Mouse (Mus musculus) midbrain, embryonic 15.5 days (tissue): Measurements from ENCODE around the gene Nav3. TPM values are rescaled to one million over a fixed set of nuclear protein-coding genes. Genes with fewer than 3 reads are reported as not detected.

Source experiments
- ATAC-seq: fragments of 200-750 bp; cut with Nextera tagmentation; replicated peaks from 2 replicates; pipeline ENCODE4 v1.8.0; 2017; ENCODE audit warnings: moderate TSS enrichment
- H3K27ac ChIP-seq: fragments of 300-500 bp; sonication (generic); 2 replicates; pipeline ENCODE4 v1.5.1; 2015; ENCODE audit warnings: mild to moderate bottlenecking, inconsistent platforms
- H3K27me3 ChIP-seq: fragments of 300-500 bp; sonication (generic); replicated peaks from 2 replicates; pipeline ENCODE4 v1.6.1; 2015; ENCODE audit warnings: inconsistent platforms
- H3K36me3 ChIP-seq: fragments of 300-500 bp; sonication (generic); replicated peaks from 2 replicates; pipeline ENCODE4 v1.6.1; 2015; ENCODE audit warnings: inconsistent platforms
- H3K4me1 ChIP-seq: fragments of 300-500 bp; sonication (generic); 2 replicates; pipeline ENCODE4 v1.6.1; 2015; ENCODE audit warnings: inconsistent platforms
- H3K4me2 ChIP-seq: fragments of 300-500 bp; sonication (generic); 2 replicates; pipeline ENCODE4 v1.6.1; 2015; ENCODE audit warnings: inconsistent platforms, mild to moderate bottlenecking, moderate library complexity
- H3K4me3 ChIP-seq: fragments of 300-500 bp; sonication (generic); 2 replicates; pipeline ENCODE4 v1.5.1; 2015; ENCODE audit warnings: mild to moderate bottlenecking, inconsistent platforms
- H3K9ac ChIP-seq: fragments of 300-500 bp; sonication (generic); 2 replicates; pipeline ENCODE4 v1.6.1; 2015; ENCODE audit warnings: mild to moderate bottlenecking, inconsistent platforms
- H3K9me3 ChIP-seq: fragments of 300-500 bp; sonication (generic); 2 replicates; pipeline ENCODE4 v1.6.1; 2016; ENCODE audit warnings: inconsistent platforms
- WGBS: fragments of 180-500 bp; shearing (Covaris S2); methylation state at CpG from one replicate; pipeline ENCODE4 v1.1.7; 2015; ENCODE audit warnings: mixed read lengths; 5-methylcytosine and 5-hydroxymethylcytosine counted together
- polyA plus RNA-seq: library from polyadenylated mRNA; unstranded; fragments of >200 nt; fragmentation: Nextera tagmentation; extraction: Ambion mirVana; gene quantifications from 2 replicates; pipeline ENCODE4 v1.2.1, GENCODE M21; 2015

Gene Nav3
- polyA plus RNA-seq, 1 experiment from 2014 or later: 27.0 TPM

DNA sequence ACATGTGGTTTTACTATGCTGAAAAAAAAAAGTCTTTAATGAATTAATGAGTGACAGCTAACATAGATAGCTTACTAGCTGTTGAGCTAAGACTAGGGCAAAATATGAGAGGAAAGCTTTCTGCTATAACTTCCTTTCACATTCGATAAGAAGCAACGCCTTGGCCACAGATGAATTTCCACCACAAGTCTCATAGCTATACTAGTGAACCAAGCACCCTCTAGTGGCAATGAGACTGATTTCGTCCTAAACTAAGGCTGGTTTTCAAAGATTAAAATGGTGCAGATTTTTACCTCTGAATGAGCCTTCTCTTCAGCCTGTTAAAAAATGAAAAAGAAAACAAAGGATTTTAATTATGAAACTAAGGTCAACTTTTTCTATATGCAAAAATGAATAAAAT lies 709.1 kb downstream of the Nav3 start:
- Histone ChIP-seq H3K27ac (no peak overlapping the region), H3K4me3 (no peak overlapping the region), H3K4me2 (no peak overlapping the region), H3K36me3 (0 out of 2 replicates have a peak, but pooled peaks cover 5% of the 10 kb centered on the region), H3K9me3 (peaks cover 3% of the 10 kb centered on the region; the same call in 1 of the 2 replicates), H3K4me1 (no peaks in the 10 kb centered on the region), H3K9ac (no peak overlapping the region), H3K27me3 (no peaks in the 10 kb centered on the region)
- 29% methylated on average over 3 of the region's 3 CpGs for whole genome bisulfite sequencing
- ATAC-seq: 0 out of 2 replicates have a peak, but pooled peaks have one; percentile 48

GRCm38 (mm10) chr10:109741664-109742063 lies 714.3 kb downstream of the Nav3 start:
- WGBS: 46% methylated on average over 2 of the region's 2 CpGs
- 0 out of 2 replicates have a peak, but pooled peaks have one; percentile 33 for ATAC-seq

DNA sequence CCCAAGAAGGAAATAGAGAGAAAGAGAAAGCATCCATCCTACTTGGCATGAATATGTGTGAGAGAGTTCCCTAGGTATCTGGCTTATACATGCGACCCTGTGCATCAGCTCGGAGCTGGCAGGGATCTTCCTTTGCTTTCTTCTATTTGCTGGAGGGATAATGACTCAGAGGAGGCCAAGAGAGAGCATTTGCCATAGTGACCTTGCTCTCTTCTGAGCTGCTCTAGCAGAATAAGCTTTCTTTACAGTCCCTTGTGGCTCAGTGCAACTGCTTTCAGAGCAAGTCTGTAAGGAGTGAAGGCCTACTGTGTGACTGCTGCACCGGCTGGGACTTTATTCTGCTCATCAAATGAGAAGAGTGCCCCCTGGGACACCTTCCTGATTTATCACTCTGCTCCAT lies 715.7 kb downstream of the Nav3 start:
- no peak overlapping the region for H3K4me2 ChIP-seq
- no peak overlapping the region for H3K9ac ChIP-seq
- H3K4me3 ChIP-seq: no peak overlapping the region
- 0 out of 2 replicates have a peak, but pooled peaks cover 5% of the 10 kb centered on the region for H3K36me3 ChIP-seq
- WGBS: 33% methylated on average over 3 of the region's 3 CpGs
- no peak for ATAC-seq
- no peaks in the 10 kb centered on the region for H3K27me3 ChIP-seq
- 0 out of 2 replicates have a peak overlapping the region, but pooled peaks have one; percentile 2 for H3K27ac ChIP-seq
- peaks cover 3% of the 10 kb centered on the region; the same call in 1 of the 2 replicates for H3K9me3 ChIP-seq
- no peaks in the 10 kb centered on the region for H3K4me1 ChIP-seq

More at GRCm38 (mm10) chr10:109741664-109742063, 714.3 kb downstream of the Nav3 start:
- Histone ChIP-seq H3K4me1 (no peaks in the 10 kb centered on the region), H3K27me3 (no peaks in the 10 kb centered on the region), H3K4me3 (no peak overlapping the region), H3K9me3 (peaks cover 3% of the 10 kb centered on the region; the same call in 1 of the 2 replicates), H3K9ac (no peak overlapping the region), H3K27ac (no peak overlapping the region), H3K36me3 (0 out of 2 replicates have a peak, but pooled peaks cover 5% of the 10 kb centered on the region), H3K4me2 (no peak overlapping the region)

GRCm38 (mm10) chr10:109723646-109724045 lies 732.4 kb downstream of the Nav3 start:
- H3K4me2 ChIP-seq: no peak overlapping the region
- H3K9me3 ChIP-seq: no peaks in the 10 kb centered on the region
- no peak overlapping the region for H3K4me3 ChIP-seq
- no peaks in the 10 kb centered on the region for H3K27me3 ChIP-seq
- WGBS: 43% methylated on average over 5 of the region's 5 CpGs
- ATAC-seq: no peak
- no peak overlapping the region for H3K27ac ChIP-seq
- H3K4me1 ChIP-seq: no peaks in the 10 kb centered on the region
- H3K36me3 ChIP-seq: 0 out of 2 replicates have a peak, but pooled peaks cover 2% of the 10 kb centered on the region
- no peak overlapping the region for H3K9ac ChIP-seq

DNA sequence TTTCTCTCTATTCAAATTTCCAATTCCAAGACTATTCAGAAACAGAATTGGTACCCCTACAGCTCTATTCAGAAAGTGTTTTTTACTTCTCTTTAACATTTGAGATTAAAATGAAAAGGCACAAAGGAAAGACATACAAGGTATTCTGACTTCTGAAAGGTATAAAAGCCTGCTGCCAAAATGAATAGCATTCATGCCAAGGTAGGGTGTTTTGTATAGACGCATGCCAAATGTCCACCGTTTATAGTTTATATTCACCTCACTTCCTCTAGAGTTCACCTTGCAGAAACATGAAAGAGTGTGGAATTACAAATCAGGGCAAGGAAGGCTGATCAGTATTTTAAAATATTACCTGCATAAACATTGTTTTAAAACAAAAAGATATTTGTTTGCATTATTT lies 737.2 kb downstream of the Nav3 start:
- Histone ChIP-seq H3K9me3 (no peaks in the 10 kb centered on the region), H3K27ac (no peak overlapping the region), H3K4me2 (no peak overlapping the region), H3K27me3 (no peaks in the 10 kb centered on the region), H3K4me3 (no peak overlapping the region), H3K4me1 (no peaks in the 10 kb centered on the region), H3K9ac (no peak overlapping the region), H3K36me3 (0 out of 2 replicates have a peak, but pooled peaks cover 2% of the 10 kb centered on the region)
- WGBS: 72% methylated on average over 2 of the region's 2 CpGs
- no peak for ATAC-seq

DNA sequence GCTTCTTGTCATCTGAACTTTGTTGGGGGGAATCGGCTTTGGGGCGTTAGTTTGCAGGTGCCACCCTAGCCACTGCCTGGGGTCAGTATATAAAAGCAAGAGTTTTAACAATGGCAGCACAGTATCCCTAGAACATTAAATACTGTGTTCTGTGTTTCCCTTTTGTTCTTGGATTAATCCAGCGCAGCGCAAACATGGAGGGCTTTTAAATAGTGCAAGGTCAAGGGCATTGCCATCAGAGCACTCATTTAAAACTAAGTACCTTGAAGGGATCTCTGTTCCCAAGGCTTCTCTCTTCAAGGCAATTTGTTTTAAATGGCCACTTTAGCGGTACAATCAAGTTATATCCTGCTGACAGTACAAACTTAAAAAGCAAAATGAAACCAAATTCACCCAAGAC lies 737.6 kb downstream of the Nav3 start:
- Histone ChIP-seq H3K27me3 (no peaks in the 10 kb centered on the region), H3K36me3 (0 out of 2 replicates have a peak, but pooled peaks cover 2% of the 10 kb centered on the region), H3K4me3 (no peak overlapping the region), H3K9ac (no peak overlapping the region), H3K4me2 (no peak overlapping the region), H3K4me1 (no peaks in the 10 kb centered on the region), H3K27ac (no peak overlapping the region), H3K9me3 (no peaks in the 10 kb centered on the region)
- WGBS: 45% methylated on average over 5 of the region's 5 CpGs
- no peak for ATAC-seq

GRCm38 (mm10) chr10:109713001-109713400 lies 743.0 kb downstream of the Nav3 start:
- Histone ChIP-seq H3K4me1 (no peaks in the 10 kb centered on the region), H3K36me3 (no peaks in the 10 kb centered on the region), H3K9ac (no peak overlapping the region), H3K4me3 (no peak overlapping the region), H3K9me3 (no peaks in the 10 kb centered on the region), H3K27me3 (no peaks in the 10 kb centered on the region), H3K27ac (no peak overlapping the region), H3K4me2 (no peak overlapping the region)
- peak; percentile 76; the same call in 1 of the 2 replicates for ATAC-seq
- 41% methylated on average over 5 of the region's 5 CpGs for WGBS

- 45% methylated on average over 3 of the region's 3 CpGs for WGBS
- no peaks in the 10 kb centered on the region for H3K9me3 ChIP-seq
- H3K4me2 ChIP-seq: no peak overlapping the region
- no peak overlapping the region for H3K27ac ChIP-seq
- no peak for ATAC-seq
- H3K4me3 ChIP-seq: no peak overlapping the region
- no peaks in the 10 kb centered on the region for H3K27me3 ChIP-seq
- no peak overlapping the region for H3K9ac ChIP-seq
- no peaks in the 10 kb centered on the region for H3K4me1 ChIP-seq
- no peaks in the 10 kb centered on the region for H3K36me3 ChIP-seq
Observed at GRCm38 (mm10) chr10:109699771-109700335, 756.2 kb downstream of the Nav3 start.

DNA sequence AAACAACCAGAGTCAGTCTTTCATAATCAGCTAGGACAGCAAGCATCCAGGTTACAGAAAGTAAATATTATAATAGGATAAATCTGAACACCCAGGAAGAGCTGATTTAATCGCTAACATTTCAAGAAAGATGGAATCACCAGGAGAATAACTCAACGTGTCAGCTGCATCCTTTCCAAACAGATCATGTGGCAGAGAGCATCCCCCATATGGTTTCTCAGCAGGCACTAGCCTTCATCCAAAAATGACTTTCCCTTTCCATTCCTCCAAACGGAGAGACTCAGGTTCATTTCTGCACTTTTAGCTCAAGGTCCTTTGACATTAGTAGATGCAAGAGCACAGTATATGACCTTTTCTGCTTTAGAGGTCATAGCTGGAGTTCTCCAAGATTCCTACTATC lies 765.4 kb downstream of the Nav3 start:
- Histone ChIP-seq H3K27me3 (no peaks in the 10 kb centered on the region), H3K36me3 (no peaks in the 10 kb centered on the region), H3K4me2 (no peak overlapping the region), H3K4me1 (peaks cover 1% of the 10 kb centered on the region), H3K9ac (no peak overlapping the region), H3K9me3 (no peaks in the 10 kb centered on the region), H3K27ac (no peak overlapping the region), H3K4me3 (no peak overlapping the region)
- no peak for ATAC-seq
- 51% methylated on average over 3 of the region's 3 CpGs for WGBS

DNA sequence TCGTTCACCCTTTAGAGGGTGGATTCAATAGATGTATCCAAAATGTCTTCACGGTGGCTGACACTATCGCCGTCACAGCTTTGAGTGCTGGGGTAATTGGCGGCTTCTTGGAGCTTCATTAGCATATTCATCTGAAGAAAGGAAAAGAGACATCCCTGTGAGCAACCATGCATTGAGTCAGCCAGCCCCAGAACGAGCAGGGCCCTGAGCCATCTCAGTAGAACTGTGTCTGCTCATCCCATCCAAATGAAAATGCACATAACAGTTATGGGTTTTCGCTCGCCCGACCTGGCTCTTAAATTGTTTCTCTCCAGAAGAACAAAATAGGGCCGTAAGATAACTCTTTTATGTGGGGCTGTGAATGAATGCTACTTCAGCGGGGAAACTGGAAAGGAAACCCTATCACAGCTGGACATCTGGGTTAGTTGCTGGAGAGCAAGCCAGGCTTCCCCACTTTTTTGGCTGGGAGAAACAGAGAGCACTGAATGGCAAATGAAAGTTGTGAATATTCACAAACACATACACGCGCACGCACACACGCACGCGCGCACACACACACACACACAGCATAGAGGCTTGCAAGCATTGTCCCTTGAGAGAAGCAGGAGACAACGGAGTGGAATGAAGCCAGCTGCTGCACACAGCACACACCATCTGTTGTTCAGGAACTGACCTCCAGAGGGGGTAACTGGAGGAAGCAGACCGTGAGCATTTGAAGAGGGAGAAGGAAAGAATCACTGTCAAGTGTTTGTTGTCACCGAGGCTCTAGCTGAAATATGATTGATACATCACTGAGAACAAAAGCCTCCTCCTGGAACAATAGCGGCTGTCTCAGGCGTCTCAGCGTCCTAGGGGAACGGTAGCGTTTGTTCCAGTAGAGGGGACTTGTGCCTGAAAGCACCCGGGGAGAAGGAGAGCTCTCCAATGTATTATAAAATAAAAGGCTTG lies 771.6 kb downstream of the Nav3 start:
- Histone ChIP-seq H3K27me3 (no peaks in the 10 kb centered on the region), H3K9me3 (no peaks in the 10 kb centered on the region), H3K4me1 (peaks cover 19% of the 10 kb centered on the region), H3K36me3 (no peaks in the 10 kb centered on the region), H3K9ac (peak overlapping the region; percentile 38), H3K4me3 (peak overlapping the region; percentile 23), H3K27ac (peak overlapping the region; percentile 88), H3K4me2 (peak overlapping the region; percentile 55)
- ATAC-seq: peak; percentile 96
- WGBS: 12% methylated on average over 27 of the region's 27 CpGs

- 80% methylated on average over 2 of the region's 2 CpGs for WGBS
- no peak overlapping the region for H3K4me2 ChIP-seq
- H3K27me3 ChIP-seq: no peaks in the 10 kb centered on the region
- H3K9me3 ChIP-seq: no peaks in the 10 kb centered on the region
- no peak overlapping the region for H3K9ac ChIP-seq
- no peaks in the 10 kb centered on the region for H3K4me1 ChIP-seq
- no peak for ATAC-seq
- H3K4me3 ChIP-seq: no peak overlapping the region
- no peak overlapping the region for H3K27ac ChIP-seq
- no peaks in the 10 kb centered on the region for H3K36me3 ChIP-seq
Observed at GRCm38 (mm10) chr10:109672896-109673295, 783.1 kb downstream of the Nav3 start.

GRCm38 (mm10) chr10:109667453-109667852 lies 788.6 kb downstream of the Nav3 start:
- H3K4me1 ChIP-seq: peaks cover 7% of the 10 kb centered on the region; the same call in 1 of the 2 replicates
- H3K9me3 ChIP-seq: no peaks in the 10 kb centered on the region
- H3K36me3 ChIP-seq: no peaks in the 10 kb centered on the region
- H3K27ac ChIP-seq: no peak overlapping the region
- no peak for ATAC-seq
- H3K4me2 ChIP-seq: no peak overlapping the region
- no peak overlapping the region for H3K4me3 ChIP-seq
- no peak overlapping the region for H3K9ac ChIP-seq
- 72% methylated on average over 4 of the region's 4 CpGs for WGBS
- no peaks in the 10 kb centered on the region for H3K27me3 ChIP-seq
